Mouse (Mus musculus): ENCODE results near the gene Gm26558.

Gene Gm26558

DNA sequence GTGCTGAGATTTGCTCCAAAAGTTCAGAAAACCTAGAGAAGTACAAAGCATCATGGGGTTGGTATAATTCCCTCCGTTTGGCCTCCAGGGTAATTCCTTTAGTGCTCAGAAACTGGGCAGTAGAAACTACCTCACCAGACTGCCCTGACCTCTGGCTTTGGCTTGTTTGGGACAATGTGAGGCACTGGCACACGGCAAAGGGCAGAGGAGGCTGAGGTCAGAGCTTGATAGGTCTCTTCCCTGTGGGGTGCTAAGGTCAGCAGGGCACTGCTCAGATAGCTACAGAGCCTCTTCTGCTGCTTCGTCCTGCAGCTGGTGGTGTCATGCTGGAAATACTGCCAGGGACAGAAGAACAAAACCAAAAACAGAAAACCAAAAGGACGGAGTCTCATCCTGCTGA is 14.2 kb downstream of the Gm26558 start:
- no peak for DNase-seq

DNA sequence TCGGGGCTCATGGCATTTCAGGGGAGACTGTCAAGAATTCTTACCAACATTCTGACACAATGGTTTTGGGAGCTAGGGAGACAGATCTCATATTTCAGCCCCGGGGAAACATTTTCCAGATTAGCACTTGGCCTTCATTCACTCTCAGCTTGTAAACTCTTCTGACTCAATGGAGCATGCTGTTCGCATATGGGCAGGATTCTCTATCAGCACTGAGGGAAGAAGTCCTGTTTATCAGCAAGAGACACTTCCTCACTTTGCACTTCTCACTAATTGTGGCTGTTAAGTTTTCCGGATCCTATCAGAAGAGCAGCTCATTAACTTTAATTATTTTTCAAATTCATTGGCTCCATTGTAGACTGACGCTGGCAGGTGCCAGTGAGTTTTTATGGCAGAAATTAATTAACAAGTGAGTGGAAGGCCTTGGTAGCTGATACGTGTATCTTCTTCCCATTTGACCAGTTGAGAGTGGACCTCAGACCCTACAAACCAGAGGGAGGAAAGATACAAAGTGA is 16.6 kb downstream of the Gm26558 start:
- DNase-seq = peak in 1 of 2 experiments; percentile 16

DNA sequence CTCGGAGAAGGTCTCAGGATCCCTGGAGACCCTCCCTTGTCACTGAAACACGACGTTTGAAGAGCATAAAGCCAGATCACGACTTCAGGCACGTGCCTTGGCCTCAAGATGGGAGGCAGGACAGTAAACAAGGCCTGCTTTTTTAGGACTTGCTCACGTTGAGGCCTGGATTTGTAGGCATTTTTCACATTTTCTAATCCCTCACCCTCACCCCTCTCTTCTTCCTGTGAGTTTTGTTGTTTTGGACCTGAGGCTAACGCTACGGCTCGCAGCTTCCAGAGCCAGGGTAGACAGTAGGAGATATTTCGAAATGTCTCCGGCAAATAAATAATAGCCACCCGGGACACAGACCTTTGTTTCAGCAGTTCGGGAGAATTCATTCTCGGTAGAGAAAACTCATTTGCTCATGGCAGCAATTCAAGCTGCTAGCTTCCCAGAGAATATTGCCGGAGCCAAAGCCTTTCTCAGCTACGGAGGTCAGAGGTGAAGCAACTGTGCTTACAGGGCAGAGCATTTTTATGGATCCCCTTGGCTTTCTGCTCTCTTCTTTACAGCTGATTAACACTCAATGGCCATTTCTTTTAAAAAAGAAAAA is 18.8 kb downstream of the Gm26558 start:
- peak in 1 of 2 experiments; percentile 6 for DNase-seq

DNA sequence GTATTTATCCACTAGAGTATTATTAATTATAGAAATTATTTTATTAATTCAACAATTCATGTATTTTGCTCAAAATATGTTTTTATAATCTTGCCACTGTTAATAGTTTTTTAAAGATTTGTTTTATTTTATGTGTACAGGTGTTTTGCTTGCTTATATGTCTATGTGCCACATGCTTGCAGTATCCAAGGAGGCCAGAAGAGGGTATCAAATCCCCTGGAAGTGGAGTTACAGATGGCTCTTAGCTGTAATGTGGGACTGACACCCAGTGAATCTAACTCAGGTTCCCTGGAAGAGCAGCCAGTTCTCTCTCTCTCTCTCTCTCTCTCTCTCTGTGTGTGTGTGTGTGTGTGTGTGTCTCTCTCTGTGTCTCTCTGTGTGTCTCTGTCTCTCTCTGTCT is 20.9 kb downstream of the Gm26558 start:
- no peak for DNase-seq

DNA sequence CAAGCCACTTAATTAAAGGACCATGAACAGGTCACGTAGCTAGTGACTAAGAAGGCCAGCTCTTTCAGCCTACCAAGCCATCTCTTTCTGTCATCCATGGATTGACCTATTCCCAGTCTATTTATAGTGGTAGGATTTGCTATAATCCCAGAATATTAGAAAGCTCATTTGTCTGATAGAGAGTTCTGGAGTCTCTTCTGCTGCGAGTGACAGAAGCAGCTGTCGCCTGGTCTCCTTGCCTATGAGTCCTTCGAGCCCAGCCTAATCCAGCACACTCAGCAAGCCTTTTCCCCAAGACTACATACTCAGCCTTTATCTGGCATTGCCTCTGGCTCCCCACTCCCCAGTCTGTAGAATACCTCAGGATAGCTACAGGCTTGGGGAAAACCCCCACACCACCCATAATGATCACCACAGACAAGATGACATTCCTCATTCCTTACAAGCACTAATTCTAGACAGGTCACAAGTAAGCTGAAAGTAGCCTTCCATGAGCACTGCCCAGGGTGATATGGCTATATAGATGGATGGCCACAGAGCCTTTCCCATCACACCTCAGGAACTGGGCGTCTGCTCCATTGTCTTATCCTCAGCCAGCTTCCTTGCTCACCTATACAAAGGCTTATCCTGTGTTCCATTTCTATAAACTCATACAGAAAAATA is 27.7 kb downstream of the Gm26558 start:
- DNase-seq = no peak

DNA sequence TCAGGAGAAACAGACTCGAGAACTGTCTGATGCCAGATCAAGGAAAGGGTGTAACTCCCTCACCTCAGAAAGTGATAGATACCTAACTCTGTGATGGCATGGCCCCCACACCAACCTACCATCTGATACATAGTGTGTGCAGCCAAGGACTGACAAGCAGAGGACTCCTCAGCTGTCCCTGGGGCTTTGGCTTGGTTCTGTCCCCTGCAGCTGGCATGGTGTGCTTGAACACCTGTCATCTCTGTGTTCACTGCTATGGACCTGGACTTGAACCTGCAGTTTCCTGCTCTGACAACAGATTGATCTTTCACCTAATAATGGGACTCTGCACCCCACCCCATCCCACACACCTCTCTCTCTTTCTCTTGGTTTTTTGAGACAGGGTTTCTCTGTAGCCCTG is 29.5 kb downstream of the Gm26558 start:
- DNase-seq = no peak

DNA sequence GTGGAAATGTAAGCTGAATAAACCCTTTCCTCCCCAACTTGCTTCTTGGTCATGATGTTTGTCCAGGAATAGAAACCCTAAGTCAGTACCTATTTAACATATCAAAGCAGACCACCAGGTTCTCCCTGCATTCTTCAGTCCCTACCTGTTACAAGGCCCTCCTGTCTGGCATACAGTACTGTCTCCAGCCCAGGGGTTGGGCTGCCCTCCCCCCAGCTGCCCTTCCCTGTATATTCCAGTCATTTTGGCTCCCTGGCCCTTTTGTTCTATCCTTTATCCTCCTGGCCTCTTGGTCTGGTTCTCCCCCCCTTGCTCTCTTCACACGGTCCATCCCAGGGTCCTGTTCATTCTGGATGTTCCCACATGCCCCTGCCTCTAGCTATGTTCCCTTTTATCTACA is 30.6 kb downstream of the Gm26558 start:
- no peak for DNase-seq

DNA sequence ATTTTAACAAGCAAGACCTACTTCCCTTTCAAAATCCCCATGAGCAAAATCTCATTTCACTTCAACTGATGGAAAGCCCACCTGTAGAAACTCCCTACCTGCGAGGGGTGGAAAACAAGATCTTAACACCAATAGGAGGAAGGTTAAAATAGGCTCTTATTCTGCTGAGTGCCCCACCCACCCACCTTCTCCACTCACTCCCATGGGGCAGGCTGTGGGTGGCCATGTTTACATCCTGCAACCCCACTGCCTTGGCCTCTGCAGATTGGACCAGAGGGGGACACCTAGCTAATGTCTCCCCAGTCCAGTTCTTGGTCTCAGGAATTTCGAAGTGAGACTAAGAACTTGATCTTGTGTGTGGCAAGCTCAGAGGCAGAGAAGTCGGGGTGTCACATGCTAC is 32.0 kb downstream of the Gm26558 start:
- DNase-seq = no peak

DNA sequence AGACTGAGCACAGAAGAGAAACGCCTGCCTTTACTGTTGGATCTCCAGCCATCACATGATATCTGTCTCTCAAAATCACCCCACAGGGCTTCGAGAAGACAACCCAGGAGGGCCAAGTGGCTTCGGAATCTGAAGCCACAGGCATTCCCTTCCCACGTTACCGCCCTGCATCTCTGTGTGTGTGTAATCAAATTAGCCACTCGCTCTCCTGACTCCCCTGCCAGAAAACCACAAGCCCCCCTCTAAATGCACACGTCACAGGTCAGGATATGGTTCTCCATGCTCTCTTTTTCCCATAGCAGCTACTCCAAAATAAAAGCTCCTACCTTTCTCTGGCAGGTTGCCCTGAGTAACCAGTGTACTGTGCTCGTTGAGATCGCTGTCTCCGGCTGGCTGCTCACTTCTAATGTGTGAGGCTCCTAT is 32.6 kb downstream of the Gm26558 start:
- DNase-seq = peak; percentile 46 to 66

DNA sequence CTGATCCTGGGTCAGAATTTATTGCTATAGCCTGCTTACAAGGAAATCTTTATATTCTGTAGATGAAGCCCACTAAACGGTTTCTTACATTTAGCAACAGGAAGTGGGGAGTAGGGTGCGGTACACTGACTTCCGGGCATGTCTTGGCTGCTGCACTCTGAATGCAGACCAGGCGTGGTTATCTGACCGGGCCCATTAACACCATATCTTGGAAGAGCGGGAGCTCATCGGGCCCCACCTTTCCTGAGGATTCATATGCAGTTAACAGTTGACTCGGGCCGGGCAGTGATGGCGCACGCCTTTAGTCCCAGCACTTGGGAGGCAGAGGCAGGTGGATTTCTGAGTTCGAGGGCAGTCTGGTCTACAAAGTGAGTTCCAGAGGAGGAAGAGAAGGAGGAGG is 33.5 kb downstream of the Gm26558 start:
- DNase-seq = no peak

DNA sequence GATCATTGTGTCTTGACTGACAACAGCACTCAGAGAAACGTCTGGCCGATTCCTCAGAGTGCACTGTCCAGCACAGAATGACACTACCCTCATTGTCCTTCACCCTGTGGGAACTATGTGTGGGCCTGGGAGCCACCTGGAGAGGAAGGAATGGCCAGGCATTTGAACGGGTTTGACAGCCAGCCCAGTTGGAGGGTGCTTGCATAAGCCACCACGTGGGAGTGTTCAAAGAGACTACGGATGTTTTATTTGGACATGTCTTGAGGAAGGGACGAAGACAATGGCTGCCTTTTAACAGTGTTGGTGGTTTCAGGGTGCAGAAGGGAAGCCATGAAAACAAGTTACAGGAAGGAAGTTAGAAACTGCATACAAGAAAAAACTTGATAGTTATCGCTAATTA is 36.1 kb downstream of the Gm26558 start:
- no peak for DNase-seq

DNA sequence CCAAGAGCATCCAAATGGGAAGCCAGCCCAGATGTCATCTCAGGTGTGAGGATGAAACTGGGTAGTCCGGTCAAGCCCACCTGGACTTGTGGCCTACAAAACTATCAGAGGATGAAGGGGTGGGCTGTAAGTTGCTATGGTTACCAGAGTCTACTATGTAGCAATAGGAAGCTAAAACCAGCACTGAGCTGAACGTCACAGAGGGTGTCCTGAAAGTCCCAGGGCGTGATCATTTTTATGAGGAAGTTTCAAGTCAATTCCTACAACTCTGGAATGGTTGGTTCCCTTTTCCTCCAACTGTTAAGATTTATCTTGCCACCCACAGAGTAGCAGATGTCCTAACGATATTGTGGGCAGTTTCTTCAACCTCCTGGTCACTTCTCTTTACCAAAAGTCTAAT is 39.7 kb downstream of the Gm26558 start:
- DNase-seq = no peak

DNA sequence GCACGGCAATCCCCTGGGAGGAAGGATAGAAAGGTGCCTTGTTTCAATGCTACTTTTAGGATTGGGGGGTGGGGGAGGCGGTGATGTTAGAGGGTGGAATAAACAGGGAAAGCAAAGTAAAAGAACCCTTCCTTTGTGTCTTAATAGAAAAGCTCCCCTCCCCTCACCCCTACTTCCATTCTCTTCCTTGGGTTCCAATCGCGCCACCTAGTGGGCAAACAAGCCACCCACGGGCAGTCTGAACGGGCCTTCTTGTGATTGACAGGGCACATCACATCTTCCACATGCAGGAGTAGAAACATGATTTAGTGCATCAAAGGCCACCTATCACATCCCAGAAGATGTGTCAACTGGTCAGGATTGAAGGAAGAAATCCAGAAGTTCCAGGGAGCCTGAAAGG is 41.7 kb downstream of the Gm26558 start:
- peak; percentile 55 to 82 for DNase-seq

DNA sequence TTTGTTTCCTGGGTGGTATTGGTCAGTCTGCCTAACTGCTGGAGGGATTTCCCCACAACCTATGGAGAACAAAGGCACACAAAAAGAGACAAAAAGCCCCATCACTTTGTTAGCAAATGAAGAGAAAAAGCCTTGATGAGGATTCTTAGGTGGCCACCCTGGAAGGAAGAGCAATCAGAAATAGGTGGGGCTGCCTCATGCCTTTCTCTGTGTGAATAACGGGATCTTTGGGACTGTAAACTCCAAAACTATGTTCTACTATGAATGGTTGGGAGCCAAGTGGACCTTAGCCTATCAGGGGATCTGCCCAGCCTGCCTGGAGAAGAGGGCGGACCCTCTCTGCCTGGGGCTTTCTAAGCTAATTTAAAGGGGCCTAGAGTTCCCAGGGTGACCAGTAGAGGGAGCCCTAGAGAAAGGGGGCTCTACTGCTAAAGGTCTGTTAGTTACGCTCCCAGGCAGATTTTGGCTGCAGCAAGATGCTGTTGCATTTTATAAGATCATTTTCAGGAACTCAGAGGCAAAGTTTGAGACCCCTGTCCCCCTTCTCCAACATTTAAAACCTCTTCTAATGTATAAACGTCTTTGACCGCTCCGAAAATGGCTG is 42.6 kb downstream of the Gm26558 start:
- DNase-seq = no peak

DNA sequence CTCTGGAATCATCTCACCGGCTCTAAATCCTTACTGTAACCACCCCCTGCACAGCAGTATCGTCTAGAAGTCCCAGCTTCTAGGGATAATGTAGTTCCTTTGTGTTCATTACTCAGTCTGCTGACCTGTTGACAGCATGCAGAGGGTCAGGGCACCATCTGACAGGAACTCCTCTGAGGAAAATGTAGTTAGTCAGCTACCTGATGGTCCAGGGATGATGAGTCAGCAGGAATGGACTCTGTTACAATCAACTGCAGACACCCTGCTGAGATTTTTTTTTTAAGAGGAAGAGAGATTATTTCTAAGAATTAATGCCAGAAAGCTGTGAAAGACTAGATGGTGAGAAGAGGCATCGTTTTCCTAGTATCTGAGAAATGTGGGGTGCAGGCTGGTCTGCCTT is 45.3 kb downstream of the Gm26558 start:
- no peak for DNase-seq

DNA sequence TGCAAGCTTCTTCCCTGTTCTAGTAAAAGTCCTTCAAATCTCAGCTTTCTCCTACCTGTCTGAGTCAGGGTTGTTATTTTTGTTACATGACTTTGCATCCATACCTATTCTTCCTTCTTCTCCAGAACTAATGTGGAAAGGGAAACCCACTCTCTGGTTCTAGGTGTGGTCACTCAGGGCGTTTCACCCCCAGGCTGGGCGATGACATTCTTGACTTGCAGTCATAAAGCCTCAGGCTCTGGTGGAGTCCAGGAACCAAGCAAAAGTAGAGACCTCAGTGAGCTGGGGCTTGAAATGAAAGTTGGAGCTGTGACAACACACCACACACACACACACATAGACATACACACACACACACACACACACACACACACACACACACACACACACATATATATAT is 45.8 kb downstream of the Gm26558 start:
- DNase-seq = no peak

DNA sequence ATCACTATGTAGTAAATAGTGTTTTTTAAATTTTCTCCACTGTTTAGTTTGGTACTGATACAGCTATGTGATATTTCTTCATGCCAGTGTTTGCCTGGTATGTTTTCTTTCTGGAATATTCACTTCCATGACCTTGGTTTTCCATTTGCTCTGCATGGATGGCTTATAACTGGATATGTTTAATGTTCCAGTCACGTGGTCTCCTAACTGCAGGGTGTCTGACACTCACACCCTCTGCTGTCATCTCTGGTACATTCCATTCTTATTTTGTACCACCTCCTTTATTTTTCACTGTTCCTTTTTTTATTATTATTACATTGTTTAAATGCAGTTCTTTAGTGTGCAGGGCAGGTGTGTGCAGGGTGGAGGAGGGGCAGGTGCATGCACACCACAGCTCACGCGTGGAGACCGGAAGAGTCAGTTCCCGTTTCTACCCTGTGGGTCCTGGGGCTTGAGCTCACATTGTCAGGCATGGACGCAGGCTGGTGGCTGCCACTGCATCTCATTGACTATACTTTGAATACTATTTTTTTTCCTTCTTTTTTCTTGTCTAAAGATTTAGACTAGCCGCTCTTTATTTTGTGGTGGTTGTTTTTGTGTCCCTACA is 47.1 kb downstream of the Gm26558 start:
- DNase-seq = no peak
